Mouse (Mus musculus): ENCODE measurements around the gene Mlec.
A peak's percentile ranks its signal among the peaks of the same experiment; 100 is the strongest.
"Not testable (repeated sequence)": the region's sequence is repeated elsewhere in the genome, so short reads cannot be mapped to it uniquely, and the experiment has no call there.

Gene Mlec

GRCm38 (mm10) chr5:115149675-115150459 is 8.1 kb downstream of the Mlec start:
- no peak for DNase-seq

DNA sequence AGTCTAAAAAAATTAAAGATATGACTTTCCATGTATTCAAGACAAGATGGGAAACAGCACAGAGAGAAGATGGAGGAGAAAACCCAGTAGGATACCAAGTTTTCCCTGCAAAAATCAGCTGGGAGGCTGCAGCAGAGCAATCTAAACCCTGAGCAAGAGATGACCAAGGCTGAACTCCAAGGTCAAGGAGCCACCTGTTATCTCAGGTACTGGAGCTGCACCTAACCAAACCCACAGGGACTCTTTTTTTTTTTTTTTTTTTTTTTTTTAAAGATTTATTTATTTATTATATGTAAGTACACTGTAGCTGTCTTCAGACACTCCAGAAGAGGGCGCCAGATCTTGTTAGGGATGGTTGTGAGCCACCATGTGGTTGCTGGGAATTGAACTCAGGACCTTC is 9.1 kb downstream of the Mlec start:
- DNase-seq = not testable (repeated sequence)

DNA sequence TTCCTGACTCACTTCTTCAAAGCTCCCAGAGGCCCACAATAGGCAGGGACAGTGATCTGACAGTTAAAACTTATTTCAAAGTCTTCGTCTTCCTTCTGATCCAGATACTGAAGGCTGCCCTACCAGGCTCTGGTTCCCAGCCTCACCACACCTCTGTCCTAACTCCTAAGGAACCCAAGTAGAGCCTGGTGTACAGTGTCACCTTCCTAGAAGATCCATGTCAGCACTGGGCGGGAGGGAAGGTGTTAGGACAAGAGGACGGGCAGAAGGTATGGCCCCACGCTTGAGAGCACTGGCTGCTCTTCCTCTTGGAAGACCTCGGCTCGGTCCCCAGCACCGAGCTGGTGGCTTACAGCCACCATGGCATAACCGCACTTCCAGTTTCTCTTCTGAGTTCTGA is 9.6 kb downstream of the Mlec start:
- no peak for DNase-seq

GRCm38 (mm10) chr5:115147388-115147787 is 10.6 kb downstream of the Mlec start:
- no peak for DNase-seq

DNA sequence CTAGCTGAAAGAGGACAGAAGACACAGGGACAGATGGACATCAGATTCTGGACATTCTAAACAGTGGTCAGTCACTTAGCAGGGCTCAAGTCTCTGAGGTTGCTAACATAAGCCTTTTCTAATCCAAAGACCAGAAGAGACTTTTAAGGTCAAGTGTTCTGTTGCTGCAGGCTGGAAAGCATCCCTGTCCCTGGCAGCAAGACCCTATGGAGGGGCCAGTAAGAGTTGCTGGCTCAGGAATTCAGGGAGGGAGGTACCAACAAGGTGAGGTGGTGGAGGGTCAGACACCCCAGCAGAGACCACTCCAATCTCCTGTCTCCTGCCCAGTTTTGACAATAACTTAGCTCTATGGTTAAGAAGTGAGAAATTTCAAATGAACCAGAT is 11.2 kb downstream of the Mlec start:
- no peak for DNase-seq

DNA sequence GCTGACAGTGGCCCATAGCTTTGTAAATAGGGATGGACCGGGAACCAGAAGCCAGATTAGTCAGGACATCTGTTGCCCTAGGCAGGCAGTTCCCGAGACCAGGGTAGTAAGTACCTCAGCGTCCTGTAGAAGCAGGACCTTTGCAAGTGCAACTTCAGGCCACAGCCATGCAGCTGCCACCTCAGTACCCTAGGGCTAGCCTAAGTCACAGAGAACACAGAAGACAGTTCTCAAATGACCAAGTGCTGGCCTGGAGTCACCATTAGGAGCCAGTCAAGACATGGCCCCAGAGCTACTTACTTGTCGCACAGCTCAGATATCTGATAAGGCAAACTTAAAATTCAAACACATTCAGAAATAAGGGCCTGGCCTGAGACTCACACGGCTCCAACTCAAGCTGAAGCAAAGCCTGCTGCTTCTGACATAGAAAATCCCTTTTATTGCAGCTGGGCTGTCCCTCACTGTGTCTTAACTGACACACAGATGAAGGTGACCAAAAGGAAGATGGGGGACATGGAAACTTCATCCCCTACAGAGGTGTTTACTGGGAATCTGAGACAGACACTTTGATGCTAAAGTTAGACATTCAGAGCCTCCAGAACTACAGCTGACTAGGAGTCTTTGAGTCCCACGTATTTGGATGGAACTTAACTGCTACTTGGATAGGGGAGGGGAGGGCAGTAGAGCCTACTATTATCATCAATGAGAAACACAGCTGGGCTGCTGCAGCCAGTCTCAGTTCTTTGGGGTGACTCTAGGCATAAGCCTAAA is 11.8 kb downstream of the Mlec start:
- DNase-seq = no peak

GRCm38 (mm10) chr5:115145253-115145968 is 12.6 kb downstream of the Mlec start:
- no peak for DNase-seq

GRCm38 (mm10) chr5:115144471-115144870 is 13.5 kb downstream of the Mlec start:
- no peak for DNase-seq

GRCm38 (mm10) chr5:115143552-115143951 is 14.4 kb downstream of the Mlec start:
- no peak for DNase-seq

DNA sequence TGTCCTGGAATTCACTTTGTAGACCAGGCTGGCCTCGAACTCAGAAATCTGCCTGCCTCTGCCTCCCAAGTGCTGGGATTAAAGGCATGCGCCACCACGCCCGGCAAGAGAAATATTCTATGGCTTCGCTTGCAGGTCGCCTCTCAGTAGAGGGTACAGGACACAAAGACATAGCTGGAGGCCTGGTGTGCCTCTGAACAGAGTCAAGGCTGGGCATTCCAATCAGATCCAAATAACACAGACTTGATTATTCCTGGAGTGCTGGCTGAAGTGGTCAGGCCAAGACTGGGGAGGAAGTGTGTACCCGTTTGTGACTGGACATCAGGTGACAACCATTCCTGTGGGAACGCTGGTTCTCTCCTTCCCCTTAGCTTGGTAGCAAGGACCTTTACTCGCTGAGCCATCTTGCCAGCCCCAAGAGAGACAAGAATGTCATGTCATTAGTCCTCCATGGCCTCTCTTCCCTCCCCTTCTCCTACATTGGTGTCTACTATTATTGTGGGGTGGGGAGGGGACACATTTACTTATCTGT is 15.7 kb downstream of the Mlec start:
- DNase-seq = no peak

DNA sequence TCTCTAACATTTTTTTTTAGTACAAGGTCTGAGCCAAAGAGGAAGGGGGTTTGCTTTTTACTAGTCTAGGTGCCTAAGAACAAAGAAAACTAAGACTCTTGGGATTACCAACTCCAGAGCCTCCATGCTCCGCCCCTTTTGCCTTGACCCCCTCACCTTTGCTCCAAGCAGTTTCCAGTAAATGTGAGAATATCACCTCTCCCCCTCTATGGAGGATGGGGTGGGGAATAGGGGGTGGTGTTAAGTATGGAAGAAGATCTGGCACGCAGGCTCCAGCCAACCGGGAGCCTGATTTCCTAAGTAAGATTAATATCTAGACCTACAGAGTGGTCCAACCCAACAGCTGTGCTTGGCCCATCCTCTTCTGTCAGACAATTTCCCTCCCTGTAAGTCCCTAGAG is 17.3 kb downstream of the Mlec start:
- DNase-seq = no peak

- DNase-seq = no peak
Measured at GRCm38 (mm10) chr5:115139124-115139523, 18.9 kb downstream of the Mlec start.

GRCm38 (mm10) chr5:115134234-115135165 is 23.5 kb downstream of the Mlec start, which contains the start of gene Unc119b:
Gene Unc119b (minus strand): TSS chr5:115134975.
- peak; percentile 90 for DNase-seq

- DNase-seq = no peak
Measured at GRCm38 (mm10) chr5:115133358-115134066, 24.5 kb downstream of the Mlec start.

GRCm38 (mm10) chr5:115132465-115132864 is 25.5 kb downstream of the Mlec start:
- no peak for DNase-seq

DNA sequence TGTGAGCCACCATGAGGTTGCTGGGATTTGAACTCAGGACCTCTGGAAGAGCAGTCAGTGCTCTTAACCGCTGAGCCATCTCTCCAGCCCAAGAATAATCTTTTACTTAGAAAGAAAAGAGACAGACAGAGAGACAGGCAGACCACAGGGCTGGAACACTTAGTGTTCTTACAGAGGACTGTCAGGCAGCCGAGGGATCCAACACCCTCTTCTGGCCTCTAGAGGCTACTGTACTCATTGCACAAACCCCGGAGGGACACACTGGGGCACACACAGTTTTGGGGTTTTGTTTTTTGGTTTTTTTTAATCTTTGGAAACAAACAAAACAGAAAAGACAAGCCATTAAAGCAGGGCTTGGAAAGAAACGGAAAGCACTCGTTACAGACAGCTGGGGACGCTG is 28.7 kb downstream of the Mlec start:
- no peak for DNase-seq

- DNase-seq = peak; percentile 87
Measured at GRCm38 (mm10) chr5:115127421-115128179, 30.4 kb downstream of the Mlec start.

DNA sequence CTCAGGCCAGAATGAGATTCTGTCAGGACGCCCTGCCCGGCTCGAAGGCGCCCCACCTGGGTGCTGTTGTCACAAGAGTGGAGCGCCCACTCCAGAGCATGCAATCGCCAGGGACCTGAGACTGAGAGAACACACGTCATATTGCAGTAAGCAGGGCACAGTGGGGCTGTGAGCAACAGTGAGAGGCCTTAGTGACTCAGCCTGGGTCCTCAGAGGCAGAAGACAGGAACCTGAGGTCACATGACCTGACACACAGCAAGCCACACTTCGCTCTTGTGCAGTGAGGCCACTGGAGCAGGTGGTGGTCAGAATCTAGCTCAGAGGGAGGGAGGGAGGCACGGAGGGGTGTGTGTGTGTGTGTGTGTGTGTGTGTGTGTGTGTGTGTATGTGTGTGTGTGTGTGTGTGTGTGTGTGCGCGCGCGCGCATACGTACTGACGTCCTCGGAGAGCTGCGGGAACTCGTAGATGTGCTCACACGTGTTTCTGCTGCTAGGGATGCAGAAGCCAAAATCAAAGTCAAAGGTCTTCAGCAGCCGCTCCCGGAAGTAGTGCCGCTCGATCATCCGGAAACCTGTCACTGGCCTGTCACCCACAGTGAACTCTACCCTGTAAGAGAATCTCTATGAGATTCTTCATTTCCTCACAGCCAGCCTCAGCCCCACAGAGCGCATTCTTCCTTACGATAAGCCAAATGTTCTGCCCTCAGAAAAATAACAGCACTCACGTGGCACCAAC is 31.2 kb downstream of the Mlec start:
- no peak for DNase-seq

GRCm38 (mm10) chr5:115125211-115125871 is 32.6 kb downstream of the Mlec start:
- DNase-seq = peak; percentile 82

Measured in kidney, adult 11 months (tissue).